8 mouse cellular contexts compared by ENCODE assay signal in the genomic region with DNA sequence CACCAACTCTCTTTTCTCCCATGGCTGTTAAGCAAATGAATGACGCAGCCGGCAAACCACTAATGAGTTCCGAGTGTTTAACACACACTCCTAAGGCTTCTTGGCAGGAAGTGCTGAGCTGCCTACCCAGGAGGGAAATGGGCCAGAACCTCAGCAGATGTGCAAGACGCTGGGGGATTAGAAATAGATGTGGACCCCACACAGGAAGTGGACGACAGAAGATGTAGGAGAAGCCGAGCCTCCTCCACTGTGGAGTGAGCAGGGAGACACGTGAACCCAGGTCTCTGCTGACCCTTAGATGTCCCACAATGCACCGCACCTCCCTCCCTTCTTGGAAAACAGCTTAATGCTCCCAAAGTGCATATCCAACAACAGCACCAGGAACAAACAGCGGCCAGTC.
DNase-seq lines count a peak whose midpoint lies in the region; ATAC-seq and TF ChIP-seq lines count a peak whose summit lies in the region.

No protein-coding gene starts in this region.

- no peak for DNase-seq in lung, postnatal 25 days (ENCODE audit: low spot score)
- peak; percentile 16 to 24 for DNase-seq in heart, postnatal 14 days
- peak; percentile 45 for DNase-seq in lung, postnatal 10 days
- no peak for DNase-seq in left cerebral cortex, adult 2 months (ENCODE audit: extremely low spot score in 1 of 2, low spot score in 2 of 2)

- no peaks in the 10 kb centered on the region for H3K9me3 ChIP-seq in lung, embryonic 16.5 days (ENCODE audit: control insufficient read depth, low read length)
- no peaks in the 10 kb centered on the region for H3K9me3 ChIP-seq in embryonic facial prominence, embryonic 15.5 days (replicated peaks)

- H3K4me3 ChIP-seq in lung, embryonic 16.5 days (ENCODE audit: low read length), result no peak overlapping the region
- H3K4me3 ChIP-seq in embryonic facial prominence, embryonic 15.5 days (replicated peaks), result no peak overlapping the region
- H3K4me3 ChIP-seq in left cerebral cortex, adult 2 months, result no peak overlapping the region

- H3K9ac ChIP-seq in lung, embryonic 16.5 days (ENCODE audit: low read length), result no peak overlapping the region
- no peak overlapping the region for H3K9ac ChIP-seq in embryonic facial prominence, embryonic 15.5 days

- no peak overlapping the region for H3K4me2 ChIP-seq in lung, embryonic 16.5 days (ENCODE audit: low read depth, low read length)
- peak overlapping the region; percentile 11; the same call in 1 of the 2 replicates for H3K4me2 ChIP-seq in embryonic facial prominence, embryonic 15.5 days (replicated peaks)

- intact Hi-C loops in heart, postnatal 14 days (cut with DNase I), result no loop called here
- intact Hi-C loops in left cerebral cortex, adult 2 months (cut with DNase I), result no loop called here

- WGBS in lung, embryonic 16.5 days, result 42% methylated on average over 9 of the region's 9 CpGs
- WGBS in embryonic facial prominence, embryonic 15.5 days, result 28% methylated on average over 9 of the region's 9 CpGs

- H3K27ac ChIP-seq in lung, embryonic 16.5 days (ENCODE audit: low read length), result peak overlapping the region; percentile 39
- peak overlapping the region; percentile 67; the same call in 1 of the 2 replicates for H3K27ac ChIP-seq in embryonic facial prominence, embryonic 15.5 days (replicated peaks)
- H3K27ac ChIP-seq in left cerebral cortex, adult 2 months, result no peak overlapping the region

- H3K36me3 ChIP-seq in lung, embryonic 16.5 days (ENCODE audit: control insufficient read depth, insufficient read depth, low read length), result no peaks in the 10 kb centered on the region
- H3K36me3 ChIP-seq in embryonic facial prominence, embryonic 15.5 days, result no peaks in the 10 kb centered on the region

- no peaks in the 10 kb centered on the region for H3K27me3 ChIP-seq in lung, embryonic 16.5 days (ENCODE audit: control insufficient read depth, insufficient read depth, low read depth, low read length)
- no peaks in the 10 kb centered on the region for H3K27me3 ChIP-seq in embryonic facial prominence, embryonic 15.5 days

- ATAC-seq in lung, embryonic 16.5 days (ENCODE audit: low read depth), result no peak; the same call in 1 of the 2 replicates
- peak; percentile 60; the same call in 1 of the 2 replicates for ATAC-seq in embryonic facial prominence, embryonic 15.5 days (ENCODE audit: insufficient number of reproducible peaks, low FRiP score, low TSS enrichment, low read depth)
- no peak for ATAC-seq in activated CD4-positive, CD25-positive, alpha-beta regulatory T cell, adult 4 months
- ATAC-seq in inflammation-experienced regulatory T-cells, adult 6 months, result no peak

- TF ChIP-seq CTCF in left cerebral cortex, adult 2 months (IDR thresholded peaks at IDR 0.05), result no peak

- peaks cover 6% of the 10 kb centered on the region for H3K4me1 ChIP-seq in lung, embryonic 16.5 days (replicated peaks; ENCODE audit: control insufficient read depth, insufficient read depth, low read length)
- peaks cover 36% of the 10 kb centered on the region for H3K4me1 ChIP-seq in embryonic facial prominence, embryonic 15.5 days

Comparison
In these comparisons a context has a peak if more than half of its experiments do, and no peak if none do; other contexts are left out.
1. DNase-seq: peak in heart, postnatal 14 days (2 of 2) and lung, postnatal 10 days (single experiment); none in lung, postnatal 25 days (single experiment) and left cerebral cortex, adult 2 months (0 of 2).